Mouse (Mus musculus) cerebellum, postnatal 4 days (tissue): Measurements from ENCODE around the gene Trim65.

Experiments used
- DNase-seq, 2 experiments: peaks; one replicate each; pipeline ENCODE4 v3.0.0; 2022; ENCODE audit warnings: low spot score in 2 of 2, mixed read lengths in 1 of 2

Gene Trim65

DNA sequence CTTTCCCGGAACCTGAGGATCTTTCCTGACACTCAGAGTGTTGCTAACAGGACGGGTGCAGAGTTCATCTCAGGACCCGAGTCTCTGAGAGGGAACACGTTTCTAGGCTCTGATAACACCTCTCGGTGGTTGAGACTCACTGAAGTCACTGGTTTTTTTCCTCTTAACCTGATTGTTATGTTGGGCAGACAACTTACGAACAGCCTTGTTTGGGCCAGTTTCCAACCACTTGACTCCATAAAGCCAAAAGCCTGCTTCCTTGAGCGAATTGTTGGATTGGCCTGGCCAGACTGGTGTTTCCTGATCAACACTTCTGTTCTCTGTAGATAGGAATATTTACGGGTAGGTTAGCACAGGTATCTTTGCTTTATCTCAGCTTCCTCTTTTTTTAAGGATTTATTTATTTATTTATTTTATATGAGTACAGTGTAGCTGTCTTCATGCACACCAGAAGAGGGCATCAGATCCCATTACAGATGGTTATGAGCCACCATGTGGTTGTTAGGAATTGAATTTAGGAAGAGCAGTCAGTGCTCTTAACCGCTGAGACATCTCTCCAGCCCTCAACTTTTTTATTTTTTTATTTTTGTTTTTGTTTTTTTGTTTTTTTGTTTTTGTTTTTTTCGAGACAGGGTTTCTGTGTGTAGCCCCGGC is 42.1 kb downstream of the Trim65 start:
- DNase-seq = no peak

DNA sequence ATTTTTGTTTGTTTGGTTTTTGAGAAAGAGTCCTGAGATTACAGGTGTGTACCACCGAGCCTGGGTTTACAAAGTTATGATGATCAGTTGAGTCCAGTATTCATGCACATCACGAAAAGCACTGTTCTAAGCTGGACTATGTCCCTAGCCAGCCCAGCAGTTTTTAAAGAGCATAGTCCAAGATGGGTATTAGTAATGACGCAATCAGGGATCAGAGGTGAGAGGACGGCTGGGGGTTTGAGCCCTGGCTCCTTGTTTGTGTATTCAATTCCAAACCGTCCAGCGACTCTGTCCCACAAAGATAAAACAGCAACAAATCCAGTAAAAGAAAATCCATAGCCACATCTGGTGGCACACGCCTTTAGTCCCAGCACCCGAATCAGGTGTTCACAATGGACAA is 42.7 kb downstream of the Trim65 start:
- DNase-seq = no peak

- peak; percentile 84 to 91 for DNase-seq
These were observed 43.5 kb downstream of the Trim65 start for GRCm38 (mm10) chr11:116087194-116088130.

DNA sequence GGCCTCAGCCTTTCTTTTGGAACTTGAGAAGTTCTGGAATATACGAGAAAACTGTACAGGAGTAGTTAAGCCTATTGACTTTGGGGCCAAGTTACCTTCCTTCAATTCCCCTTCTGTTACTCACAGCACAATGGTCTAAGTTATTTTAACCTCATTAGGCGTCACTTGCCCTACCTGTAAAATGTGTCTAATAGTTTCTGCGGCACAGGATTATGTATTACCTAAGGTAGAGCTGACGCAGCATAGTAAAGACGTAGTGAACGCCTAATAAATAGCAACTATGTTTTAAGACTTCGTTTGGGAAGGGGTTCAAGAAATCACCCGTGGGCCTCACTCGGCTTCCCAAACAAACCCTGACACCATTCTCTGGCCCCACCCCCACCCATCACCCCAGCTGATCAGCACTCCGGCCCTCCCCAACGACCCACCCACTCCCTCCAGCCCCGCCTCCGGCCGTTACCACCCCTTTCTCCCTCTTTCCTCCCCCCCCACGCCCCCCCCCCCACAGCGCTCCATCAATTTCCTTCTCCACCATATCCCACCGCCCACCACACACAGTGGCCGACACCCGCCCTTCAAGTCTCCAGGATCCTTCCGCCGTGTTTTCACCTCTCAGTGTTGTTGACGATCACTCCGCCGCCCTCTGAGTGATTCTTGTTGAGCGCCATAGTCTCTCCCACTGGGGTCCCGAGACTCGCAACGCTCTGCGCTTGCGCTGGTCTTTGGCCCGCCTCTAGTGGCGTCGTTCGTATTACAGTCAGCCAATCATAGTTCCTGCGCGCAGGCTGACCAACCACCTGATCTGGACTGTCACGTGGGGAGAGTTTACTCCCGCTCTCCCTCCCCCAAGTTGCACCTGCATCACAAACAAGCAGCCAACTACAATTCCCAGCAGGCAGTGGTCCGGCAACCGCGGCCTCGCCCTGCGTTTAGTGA is 44.4 kb downstream of the Trim65 start, which contains the start of gene Wbp2:
Gene Wbp2 (minus strand): TSS at position 738 of the 936 bp plus-strand sequence.
- DNase-seq = peak; percentile 90 to 96

- DNase-seq = no peak
These were observed 46.8 kb downstream of the Trim65 start for GRCm38 (mm10) chr11:116084166-116084565.

DNA sequence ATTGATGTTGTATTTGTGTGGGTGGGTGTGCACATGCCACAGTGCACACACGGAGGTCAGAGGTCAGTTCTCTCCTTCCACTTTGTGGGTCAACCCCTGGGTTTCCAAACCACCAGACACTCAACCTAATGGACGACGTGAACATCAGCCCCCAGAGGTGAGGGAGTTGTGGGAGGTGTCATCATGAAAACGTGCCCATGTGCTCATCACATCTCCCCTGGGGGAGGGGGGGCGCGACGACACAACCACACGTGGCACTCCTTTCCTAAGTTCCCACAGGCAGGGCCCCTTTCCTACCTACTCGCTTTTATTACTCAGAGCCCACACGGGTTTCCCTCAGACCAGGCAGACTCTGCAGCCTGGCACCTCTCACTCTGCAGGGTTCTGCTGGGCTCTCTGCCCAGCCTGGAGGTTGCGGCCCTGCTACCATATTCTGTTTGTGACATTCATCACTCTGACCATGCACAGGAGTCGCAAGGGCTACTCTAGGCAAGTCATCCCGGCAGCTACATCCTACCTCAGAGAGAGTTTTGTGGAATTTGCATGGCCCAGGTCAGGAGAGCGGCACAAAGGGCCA is 47.7 kb downstream of the Trim65 start:
- DNase-seq = no peak

GRCm38 (mm10) chr11:116081081-116081480 is 49.8 kb downstream of the Trim65 start:
- DNase-seq = no peak

- DNase-seq = no peak
These were observed 51.4 kb downstream of the Trim65 start for GRCm38 (mm10) chr11:116079511-116079910.

GRCm38 (mm10) chr11:116078676-116079320 is 52.1 kb downstream of the Trim65 start:
- no peak for DNase-seq

- DNase-seq = no peak
These were observed 52.7 kb downstream of the Trim65 start for GRCm38 (mm10) chr11:116078221-116078620.

- no peak for DNase-seq
These were observed 53.3 kb downstream of the Trim65 start, which contains the start of gene Unc13d for GRCm38 (mm10) chr11:116077446-116078204. Gene Unc13d, minus strand, starts transcription at chr11:116077961.

GRCm38 (mm10) chr11:116076836-116077235 is 54.1 kb downstream of the Trim65 start:
- no peak for DNase-seq

GRCm38 (mm10) chr11:116076266-116076540 is 54.7 kb downstream of the Trim65 start:
- DNase-seq = no peak

DNA sequence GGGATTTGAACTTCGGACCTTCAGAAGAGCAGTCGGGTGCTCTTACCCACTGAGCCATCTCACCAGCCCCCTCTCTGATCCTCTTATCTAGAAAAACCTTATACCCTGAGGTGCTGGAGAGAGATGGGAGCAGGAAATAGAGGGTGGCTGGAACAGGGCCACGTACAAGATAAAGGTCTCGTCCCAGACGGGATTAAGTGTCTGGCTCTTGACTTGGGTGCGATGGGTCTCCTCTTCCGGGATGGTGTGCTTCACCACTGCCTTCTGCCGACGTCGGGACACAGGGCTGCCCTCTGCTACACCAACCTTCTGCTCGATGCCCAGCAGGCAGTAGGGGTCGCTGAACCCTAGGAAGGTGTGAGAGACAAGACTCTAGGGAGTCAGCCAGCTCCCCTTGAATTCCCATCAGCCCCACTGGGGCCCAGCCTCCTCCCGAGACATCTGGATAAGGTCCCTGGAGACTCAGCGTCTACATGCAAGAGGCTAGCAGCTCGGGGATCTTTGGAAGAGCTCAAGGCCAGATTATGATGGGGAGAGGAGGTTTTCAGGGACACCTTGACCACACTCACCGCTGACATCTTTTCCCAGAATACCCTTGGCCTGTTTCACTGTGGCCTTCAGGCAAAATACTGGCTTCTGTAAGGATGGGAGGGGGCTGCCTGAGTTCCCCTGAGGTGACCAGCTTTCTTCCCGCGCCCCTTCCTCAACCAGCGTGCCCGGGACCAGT is 55.2 kb downstream of the Trim65 start:
- DNase-seq = no peak

- DNase-seq = no peak
These were observed 56.4 kb downstream of the Trim65 start for GRCm38 (mm10) chr11:116074436-116074991.

DNA sequence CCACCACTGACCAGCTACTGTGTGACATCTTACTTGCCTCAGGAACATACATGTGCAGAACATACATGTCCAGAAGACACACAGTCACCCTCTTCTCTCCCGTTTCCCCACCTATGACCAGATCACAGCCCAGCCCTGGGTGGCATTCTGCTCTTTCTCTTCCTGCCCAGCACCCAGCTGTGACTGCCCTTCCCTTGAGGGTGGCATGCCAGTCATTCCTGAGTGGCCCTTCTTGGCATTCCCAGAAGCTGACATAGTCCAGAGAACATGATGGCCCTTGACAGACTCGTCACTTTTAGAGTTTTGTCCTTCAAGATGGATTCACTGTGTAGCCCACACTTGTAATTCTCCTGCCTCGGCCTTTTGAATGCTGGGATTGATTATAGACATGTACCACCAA is 58.3 kb downstream of the Trim65 start:
- no peak for DNase-seq
